Mouse (Mus musculus): Measurements from ENCODE around the gene Hoxc6. TPM values are rescaled to one million over a fixed set of nuclear protein-coding genes. Genes with fewer than 3 reads are reported as not detected.

The Hoxc6 gene
- total RNA-seq, 2 experiments from 2014 or later, result not detected

DNA sequence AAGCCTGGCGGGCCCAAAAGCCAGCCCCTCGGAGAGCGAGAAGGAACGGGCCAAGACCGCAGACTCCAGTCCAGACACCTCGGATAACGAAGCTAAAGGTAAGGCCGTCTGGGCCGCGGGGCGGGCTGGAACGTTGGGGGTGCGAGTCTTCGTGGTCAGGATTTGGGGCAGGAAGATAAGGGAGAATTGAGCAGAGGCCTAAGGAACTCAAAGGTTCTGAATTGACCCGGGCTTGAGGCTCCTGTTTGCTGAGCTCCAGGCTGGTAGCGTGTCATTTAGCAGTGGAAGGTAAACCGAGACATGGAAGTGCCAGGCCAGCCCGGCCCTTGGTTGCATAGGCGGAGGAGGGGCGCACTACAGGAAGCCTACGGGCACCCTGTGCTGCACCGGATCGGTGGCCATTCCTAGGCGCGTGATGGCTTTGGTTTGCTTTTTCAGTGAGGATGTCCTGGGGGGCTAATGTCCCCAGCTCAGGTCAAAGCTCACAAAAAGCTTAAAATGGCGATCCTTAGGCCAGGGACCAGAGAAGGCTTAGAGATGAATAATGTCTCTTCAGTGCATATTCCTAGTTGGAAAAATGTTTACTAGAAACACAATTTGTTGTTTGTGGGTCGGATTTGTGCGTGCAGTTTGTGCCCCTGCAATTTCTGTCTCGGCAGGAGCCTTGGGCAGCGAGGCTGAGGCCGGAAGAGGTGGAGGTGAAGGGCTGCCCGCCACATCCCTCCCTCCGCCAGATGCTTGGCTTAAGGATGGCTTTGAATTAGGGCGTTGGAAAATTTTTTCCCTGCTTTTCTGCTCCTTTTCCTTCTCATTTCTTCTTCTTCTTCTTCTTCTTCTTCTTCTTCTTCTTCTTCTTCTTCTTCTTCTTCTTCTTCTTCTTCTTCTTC, 30.3 kb upstream of the Hoxc6 start:
- ATAC-seq (replicated peaks; ENCODE audit: low FRiP score, poor library complexity, severe bottlenecking), result no peak

DNA sequence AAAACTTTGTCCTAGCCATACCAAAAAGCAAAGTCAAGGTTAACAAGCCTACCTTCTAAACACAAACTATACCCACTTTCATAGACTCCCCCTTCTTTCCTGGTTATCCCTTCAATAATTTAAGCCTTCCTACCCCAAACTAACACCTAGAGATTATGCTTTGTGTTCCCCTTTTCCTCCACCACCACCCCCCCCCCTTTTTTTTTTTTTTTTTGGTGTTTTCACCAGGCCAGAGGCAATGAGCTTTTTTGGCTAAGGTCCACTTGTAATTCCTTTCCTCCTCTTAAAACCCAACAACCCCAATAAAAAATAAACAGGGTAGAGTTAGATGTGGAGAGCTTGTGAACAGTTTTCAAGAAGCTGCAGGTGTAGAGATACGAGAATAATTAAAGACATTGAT, 28.8 kb upstream of the Hoxc6 start:
- no peak for ATAC-seq (replicated peaks; ENCODE audit: low FRiP score, poor library complexity, severe bottlenecking)

DNA sequence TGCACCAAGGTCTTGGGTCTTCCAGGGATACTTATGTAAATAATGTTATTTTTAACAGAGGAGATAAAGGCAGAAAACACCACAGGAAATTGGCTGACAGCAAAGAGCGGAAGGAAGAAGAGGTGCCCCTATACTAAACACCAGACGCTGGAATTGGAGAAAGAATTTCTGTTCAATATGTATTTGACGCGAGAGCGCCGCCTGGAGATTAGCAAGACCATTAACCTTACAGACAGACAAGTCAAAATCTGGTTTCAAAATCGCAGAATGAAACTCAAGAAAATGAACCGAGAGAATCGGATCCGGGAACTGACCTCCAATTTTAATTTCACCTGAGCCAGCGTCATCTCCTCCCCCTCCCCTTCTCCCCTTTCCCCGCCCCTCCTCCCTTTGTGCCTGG, 27.3 kb upstream of the Hoxc6 start:
- ATAC-seq (replicated peaks; ENCODE audit: low FRiP score, poor library complexity, severe bottlenecking), result no peak

DNA sequence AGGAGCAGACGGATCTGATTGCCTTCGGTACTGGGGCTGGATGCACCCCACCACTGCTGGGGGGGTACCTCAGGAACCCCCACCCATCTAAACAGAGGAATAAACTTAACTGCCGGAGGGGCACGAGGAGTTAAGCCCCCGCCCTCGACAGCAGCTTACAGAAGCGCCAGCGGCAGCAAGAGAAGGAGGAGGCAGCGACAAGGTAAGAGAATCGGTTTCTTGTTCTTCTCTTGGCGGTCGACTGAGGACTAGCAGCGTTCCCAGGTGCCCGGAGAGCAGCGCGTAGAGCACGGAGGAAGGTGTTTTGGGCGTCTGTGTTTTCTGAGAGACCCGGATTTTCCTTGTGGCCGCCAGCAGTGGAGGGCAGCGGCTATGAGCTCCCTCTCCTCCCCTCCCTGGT, 25.8 kb upstream of the Hoxc6 start:
- no peak for ATAC-seq (replicated peaks; ENCODE audit: low FRiP score, poor library complexity, severe bottlenecking)

DNA sequence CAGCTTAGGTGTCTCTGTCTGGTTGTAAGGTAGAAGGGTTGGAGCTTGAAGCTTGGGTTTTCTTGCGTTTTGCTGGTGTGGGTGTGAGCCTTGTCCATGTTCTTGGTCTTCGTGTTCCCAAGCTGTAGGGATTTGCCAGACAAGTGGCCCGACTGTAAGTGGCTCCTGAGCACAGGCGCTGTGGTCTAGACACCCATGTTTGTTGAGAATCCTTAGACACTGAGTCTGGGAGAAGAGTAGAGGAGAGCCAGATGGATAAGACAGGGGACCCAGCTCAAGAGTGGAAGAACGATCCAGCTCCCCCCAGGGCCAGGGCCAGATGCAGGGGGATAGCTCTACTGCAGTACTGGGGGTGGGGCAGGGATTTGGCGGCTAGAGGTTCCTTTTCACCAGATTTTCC, 25.3 kb upstream of the Hoxc6 start:
- ATAC-seq (replicated peaks; ENCODE audit: low FRiP score, poor library complexity, severe bottlenecking), result no peak

DNA sequence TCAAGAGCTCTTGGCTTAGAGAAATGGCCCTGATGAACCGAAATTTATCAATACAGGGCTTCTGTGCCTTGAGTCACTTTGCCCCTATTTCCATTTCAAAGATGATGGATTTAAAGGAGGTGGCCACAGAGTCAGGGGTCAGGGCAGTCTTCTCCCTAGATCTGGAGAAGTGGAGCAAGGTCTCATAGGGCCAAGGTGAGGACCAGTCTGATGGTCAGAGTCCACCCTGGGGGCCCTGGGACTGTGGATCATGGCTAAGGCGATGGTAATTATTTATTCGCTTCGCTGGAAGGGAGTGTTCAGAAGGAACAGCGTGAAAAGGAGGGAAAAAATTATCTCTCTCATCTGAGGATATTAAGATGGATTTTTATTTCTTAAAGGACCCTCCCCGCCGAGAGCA, 23.0 kb upstream of the Hoxc6 start:
- no peak for ATAC-seq (replicated peaks; ENCODE audit: low FRiP score, poor library complexity, severe bottlenecking)

DNA sequence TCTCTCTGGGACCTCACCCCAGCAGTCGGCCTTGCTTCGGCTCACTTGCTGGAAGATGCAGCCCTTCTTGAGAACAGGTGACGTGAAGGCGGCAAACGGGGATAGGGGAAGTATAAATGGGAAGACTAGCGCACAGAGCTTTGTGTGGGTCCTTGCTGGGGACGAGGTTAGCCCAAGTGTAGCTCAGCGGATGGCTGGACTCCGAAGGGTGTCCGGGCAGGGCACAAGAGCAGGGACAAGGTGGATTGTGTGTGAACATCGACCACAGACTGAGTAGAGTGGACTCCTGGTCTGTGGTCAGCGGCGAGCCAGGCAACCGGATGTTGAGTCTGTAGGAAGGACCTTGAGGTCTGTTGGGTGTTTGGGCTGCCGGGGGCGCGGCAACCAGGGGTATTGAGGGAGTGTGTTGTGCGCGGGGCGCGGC, 22.4 kb upstream of the Hoxc6 start:
- no peak for ATAC-seq (replicated peaks; ENCODE audit: low FRiP score, poor library complexity, severe bottlenecking)

DNA sequence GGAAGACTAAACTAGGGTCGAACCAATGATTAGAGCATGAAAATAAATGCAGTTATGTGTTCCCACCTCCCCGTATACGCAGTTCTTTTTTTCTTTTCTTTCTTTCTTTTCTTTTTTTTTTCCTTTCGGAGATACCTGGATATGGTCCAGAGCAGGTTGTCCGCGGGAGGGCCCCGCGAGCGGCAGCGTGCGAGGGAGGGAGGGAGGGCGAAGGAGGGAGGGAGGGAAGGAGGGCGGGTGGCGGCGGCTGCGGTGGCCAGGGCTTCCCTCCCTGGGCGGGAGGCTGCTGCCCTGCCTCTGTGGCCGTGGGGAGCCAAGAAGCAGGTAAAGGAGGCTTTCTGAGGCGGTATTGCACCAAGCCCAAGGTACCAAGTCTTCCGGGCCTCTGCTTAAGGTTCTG, 21.9 kb upstream of the Hoxc6 start, which contains the start of gene Hoxc9:
Hoxc9 (plus strand) TSS at position 269 of the 400 bp plus-strand sequence.
- no peak for ATAC-seq (replicated peaks; ENCODE audit: low FRiP score, poor library complexity, severe bottlenecking)

DNA sequence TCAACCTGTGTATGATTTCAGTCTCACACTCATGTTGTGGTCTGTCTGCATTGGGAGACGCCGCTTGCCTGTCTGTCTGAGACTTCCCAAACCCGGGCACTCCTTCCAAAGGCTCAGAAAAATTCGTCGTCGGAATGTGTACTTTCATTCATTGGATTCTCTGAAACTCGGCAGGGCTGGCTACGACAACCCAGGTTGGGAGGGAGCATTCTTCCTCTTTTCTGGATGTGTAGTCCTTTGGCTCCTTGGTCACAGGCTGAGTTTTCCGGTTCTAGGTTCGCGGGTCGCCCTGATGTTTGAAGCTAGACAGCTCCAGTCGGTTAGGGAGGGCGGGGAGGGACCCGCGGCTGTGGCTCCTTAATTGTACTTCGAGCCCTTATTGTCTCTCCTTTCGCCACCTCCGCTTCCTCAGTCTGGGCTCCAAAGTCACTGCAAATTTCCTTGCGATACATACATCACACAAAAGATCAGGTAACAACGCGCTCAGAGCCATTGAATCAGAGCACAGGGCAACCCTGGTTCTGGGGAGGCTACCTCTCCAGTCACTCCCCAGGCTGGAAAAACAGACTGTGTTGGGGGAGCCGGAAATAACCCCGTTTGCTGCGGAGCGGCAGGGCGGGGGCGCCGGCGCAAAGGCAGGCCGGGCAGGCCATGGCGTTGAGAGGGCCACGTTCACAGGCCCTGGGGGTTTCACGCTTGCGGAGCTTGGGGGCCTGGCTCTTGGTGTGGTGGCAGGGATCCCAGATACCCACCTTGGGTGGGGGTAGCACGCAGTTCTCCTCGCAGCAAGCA, 21.2 kb upstream of the Hoxc6 start:
- ATAC-seq (replicated peaks; ENCODE audit: low FRiP score, poor library complexity, severe bottlenecking), result no peak

DNA sequence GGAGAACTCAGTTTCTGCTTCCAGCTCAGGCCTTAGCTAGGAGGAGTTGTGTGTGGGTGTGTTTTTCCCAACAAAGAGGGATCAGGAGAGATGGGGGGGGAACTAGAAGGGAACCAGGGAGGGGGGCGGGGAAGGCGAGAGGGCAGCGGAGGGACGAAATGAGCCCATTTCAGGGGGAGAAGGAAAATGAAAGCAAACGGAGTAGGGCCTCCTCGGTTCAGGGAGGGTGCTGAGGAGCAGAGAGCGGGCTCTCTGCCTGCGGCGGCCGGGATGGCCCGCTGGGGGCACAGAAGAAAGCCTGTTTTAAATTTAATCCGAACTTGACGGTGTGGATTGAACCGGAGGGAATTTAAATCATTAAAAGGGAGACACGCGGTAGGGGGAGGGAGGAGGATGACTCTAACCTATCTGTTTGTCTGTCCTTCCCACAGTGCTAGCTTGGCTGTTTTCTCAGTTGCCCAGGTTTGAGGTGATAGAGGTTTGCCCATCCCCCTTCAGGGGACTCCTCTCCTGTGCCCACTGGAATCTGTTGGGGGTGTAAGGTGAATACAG, 20.6 kb upstream of the Hoxc6 start:
- ATAC-seq (replicated peaks; ENCODE audit: low FRiP score, poor library complexity, severe bottlenecking), result no peak

DNA sequence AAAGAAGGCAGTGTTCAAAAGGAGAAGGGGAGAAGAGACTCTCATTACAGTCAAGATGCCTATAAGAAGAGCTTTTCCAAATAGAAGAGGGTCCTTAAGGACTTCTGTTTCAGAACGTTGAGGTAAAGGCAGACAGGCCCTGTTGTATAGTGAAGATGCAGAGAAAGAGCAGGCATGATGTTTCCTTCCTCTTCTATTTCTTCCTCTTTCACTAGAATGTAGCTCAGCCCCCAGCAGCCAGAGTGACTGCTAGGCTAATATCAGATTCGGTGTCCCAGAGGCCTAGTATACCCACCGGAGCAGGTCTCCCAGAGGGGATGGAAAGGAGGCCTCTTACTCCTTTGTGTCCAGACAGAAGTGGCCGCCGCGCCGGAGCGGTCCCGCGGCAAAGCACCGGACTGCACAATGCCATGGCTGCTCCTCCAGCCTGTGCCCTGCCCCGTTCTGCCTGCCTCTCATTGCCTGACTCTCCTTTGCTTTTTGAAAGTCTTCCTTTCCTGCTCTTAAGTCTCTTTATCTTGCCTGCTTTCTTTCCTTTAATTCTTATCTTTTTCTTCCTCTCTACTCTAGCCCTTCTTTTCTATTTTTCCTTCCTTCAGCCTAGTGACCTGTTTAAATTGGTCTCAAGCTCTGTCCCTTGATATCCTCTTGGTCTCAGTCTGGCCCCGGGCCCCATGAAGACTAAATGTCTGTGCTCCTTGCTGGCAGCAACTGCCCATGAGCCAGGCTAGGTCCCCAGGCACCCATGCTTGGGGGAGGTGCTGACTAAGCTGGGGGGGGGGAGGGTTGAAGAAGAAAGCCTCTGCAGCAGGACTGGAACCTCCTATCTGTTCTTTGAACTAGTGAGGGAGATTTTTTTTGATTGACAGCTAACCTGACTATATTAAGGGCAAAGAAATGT, 19.2 kb upstream of the Hoxc6 start:
- ATAC-seq (replicated peaks; ENCODE audit: low FRiP score, poor library complexity, severe bottlenecking), result no peak

DNA sequence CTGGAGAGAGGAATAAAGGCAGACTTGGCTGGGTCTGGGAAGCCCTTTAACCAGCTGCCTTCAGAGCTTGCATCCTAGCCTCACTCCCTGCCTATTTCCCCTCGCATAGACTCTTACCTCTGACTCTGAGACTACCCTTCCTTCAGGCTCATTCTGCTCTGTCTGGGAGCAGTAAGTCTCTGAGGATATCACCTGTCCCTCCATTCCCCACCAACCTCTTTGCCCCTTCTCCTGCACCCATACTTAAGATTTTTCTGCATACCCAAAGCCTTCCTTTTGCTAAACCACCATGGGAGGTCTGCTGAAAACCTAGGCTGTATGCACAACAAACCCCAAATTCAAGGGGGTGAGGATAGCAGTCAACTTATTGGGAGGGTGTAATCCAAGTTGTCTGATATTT, 18.1 kb upstream of the Hoxc6 start:
- ATAC-seq (replicated peaks; ENCODE audit: low FRiP score, poor library complexity, severe bottlenecking), result no peak

DNA sequence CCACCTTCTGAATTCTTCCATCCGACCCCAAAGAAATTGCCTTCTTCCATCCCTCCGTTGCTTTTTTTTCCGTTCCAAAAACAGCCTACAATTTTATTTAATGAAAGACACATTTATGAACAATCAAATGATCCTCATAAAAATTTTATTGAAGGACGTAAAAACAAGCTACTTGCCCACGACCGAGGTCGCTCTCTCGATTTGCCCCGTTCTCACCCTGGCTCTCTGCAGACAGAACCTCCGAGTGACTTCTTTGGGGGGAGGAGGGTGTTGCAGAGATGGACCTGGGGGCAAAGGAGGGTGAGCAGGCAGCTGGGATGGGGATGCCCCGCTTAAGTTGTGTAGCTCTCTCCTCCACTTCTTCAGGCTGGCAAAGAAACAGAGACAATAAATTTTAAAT, 17.7 kb upstream of the Hoxc6 start:
- ATAC-seq (replicated peaks; ENCODE audit: low FRiP score, poor library complexity, severe bottlenecking), result no peak

DNA sequence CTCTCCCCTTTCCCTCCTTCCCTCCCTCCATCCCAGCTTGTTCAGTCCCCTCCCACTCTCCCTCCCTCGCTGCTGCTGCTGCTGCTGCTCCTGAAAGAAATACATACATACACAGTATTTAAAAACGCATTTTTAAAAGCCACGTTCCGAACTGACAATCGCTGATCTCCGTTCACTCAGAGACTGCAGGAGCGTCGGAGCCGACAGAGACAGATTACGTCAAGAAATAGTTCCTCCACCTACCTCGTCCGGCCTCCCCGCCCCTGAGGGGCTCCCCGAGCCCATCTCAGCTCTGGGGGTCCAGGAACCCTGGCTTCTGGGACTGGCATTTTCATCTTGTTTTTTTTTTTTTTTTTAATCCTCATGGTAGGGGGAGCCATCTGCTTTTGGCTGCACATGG, 17.1 kb upstream of the Hoxc6 start:
- no peak for ATAC-seq (replicated peaks; ENCODE audit: low FRiP score, poor library complexity, severe bottlenecking)

DNA sequence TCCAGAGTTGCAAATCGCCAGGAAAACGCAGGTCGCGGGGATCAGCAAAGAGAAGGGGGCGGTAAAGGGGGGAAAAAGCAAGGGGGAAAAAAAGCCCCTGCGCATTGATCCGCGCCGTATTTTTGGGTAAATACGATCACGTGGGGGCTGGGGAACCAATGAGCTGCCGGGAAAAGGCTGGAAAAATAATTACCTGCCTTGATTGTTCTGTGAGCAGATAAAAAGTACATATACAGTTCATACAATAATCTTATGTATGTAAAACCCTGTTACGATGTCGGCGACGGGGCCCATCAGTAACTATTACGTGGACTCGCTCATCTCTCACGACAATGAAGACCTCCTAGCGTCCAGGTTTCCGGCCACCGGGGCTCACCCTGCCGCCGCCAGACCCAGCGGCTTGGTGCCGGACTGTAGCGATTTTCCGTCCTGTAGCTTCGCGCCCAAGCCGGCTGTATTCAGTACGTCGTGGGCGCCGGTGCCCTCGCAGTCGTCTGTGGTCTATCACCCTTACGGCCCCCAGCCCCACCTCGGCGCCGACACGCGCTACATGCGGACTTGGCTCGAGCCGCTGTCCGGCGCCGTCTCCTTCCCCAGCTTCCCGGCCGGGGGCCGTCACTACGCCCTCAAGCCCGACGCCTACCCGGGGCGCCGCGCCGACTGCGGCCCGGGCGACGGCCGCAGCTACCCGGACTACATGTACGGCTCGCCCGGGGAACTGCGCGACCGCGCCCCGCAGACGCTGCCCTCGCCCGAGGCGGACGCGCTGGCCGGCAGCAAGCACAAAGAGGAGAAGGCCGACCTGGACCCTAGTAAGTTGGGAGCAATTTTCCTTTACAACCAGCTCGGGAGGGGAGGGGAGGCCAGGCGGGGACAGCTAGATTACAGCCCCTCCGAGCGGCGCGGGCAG, 16.4 kb upstream of the Hoxc6 start:
- no peak for ATAC-seq (replicated peaks; ENCODE audit: low FRiP score, poor library complexity, severe bottlenecking)

DNA sequence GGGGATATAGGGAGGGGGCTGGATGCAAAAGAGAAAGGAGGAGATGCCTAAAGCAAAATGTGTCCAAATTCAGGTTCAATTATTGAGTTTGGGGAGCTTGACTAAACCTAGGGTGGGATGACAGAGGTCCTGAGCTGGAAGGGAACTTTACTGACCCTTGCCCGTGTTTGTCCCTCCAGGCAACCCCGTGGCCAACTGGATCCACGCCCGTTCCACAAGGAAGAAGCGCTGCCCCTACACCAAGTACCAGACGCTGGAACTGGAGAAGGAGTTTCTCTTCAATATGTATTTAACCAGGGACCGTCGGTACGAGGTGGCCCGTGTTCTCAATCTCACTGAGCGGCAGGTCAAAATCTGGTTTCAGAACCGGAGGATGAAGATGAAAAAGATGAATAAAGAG, 14.3 kb upstream of the Hoxc6 start:
- no peak for ATAC-seq (replicated peaks; ENCODE audit: low FRiP score, poor library complexity, severe bottlenecking)

DNA sequence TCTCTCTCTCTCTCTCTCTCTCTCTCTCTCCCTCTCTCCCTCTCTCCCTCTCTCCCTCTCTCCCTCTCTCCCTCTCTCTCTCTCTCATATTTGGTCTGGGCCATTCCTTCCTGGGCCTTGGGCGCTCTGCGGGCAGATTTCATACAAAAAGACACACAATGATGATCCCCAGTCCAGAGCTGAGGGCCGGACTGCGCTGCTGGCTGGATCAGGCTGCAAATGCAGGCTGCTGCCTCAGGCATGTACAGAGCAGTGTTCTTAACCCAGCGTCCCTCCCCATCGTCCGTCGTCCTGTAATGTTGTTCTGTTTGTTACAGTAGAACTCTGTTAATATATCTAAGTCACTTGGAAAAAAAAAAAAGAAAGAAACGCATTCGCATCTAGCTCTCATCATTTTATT, 13.5 kb upstream of the Hoxc6 start:
- ATAC-seq (replicated peaks; ENCODE audit: low FRiP score, poor library complexity, severe bottlenecking), result no peak

DNA sequence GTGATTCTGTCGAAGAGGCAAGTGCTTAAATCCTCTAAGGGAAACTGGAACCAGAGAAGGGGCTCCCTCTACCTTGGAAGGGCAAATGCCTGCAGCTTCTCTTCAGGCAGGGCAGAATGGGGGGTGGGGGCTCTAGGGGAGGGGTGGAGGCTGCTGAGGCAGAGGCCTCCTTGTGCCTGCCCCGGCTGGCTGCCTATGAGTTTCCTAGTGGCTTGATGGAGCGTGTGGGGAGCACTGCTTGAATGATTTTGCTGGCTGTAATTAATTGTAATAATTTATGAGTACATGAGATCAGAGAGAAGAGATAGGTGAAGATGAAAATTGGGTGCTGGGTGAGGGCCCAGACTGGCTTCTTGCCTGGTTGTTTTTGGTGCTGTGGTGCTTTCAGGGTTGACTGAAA, 13.1 kb upstream of the Hoxc6 start:
- no peak for ATAC-seq (replicated peaks; ENCODE audit: low FRiP score, poor library complexity, severe bottlenecking)
